Mouse (Mus musculus): ENCODE measurements around the gene Mrfap1.
A peak's percentile ranks its signal among the peaks of the same experiment; 100 is the strongest.

Gene Mrfap1

DNA sequence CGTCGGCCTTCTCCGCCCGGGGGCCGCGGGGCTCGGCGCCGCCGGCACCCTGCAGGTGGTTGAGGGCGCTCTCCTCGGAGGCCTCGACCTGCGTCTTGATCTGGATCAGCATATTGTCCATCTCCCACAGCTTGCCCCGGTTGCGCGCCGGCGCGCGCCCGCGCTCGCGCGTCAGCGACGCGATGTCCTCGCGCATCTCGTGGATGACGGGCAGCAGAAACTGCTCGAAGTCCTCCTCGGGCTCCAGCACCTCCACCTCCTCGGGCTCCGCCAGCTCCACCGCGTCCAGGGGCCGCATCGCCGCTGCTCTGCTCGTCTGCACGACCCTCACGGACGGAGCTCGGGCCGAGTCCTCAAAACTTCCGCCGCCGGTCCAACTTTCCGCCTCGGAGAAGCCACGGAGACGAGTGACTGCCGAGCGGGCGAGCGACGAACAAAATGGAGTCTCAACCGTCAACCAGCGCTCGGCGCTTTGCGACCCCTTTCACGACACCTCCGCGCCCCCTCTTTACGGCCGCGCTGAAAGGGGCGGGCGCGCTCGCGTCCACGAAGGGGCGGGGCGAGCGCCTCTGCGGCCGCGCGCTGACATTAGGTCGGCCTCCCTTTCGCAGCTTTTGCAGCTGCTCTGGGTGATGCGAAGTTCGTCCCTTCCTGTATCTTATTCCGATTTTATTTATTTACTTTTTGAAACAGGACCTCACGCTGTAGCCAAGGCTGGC lies at the start of gene Mrfap1:
TSS of gene Mrfap1 (minus strand) at position 477 of the 719 bp plus-strand sequence.
- peak; percentile 96 for DNase-seq (ENCODE audit: low read depth, low spot score)

- DNase-seq (ENCODE audit: low read depth, low spot score): peak; percentile 81
Measured at GRCm38 (mm10) chr5:36844490-36844889, 47.9 kb upstream of the Mrfap1 start.

- DNase-seq (ENCODE audit: low read depth, low spot score): peak; percentile 46
Measured at GRCm38 (mm10) chr5:36841701-36842100, 45.1 kb upstream of the Mrfap1 start.

- no peak for DNase-seq (ENCODE audit: low read depth, low spot score)
Measured at GRCm38 (mm10) chr5:36840092-36840491, 43.5 kb upstream of the Mrfap1 start.

- no peak for DNase-seq (ENCODE audit: low read depth, low spot score)
Measured at GRCm38 (mm10) chr5:36839602-36840001, 43.0 kb upstream of the Mrfap1 start.

- peak; percentile 63 for DNase-seq (ENCODE audit: low read depth, low spot score)
Measured at GRCm38 (mm10) chr5:36839032-36839431, 42.5 kb upstream of the Mrfap1 start.

- peak; percentile 71 for DNase-seq (ENCODE audit: low read depth, low spot score)
Measured at GRCm38 (mm10) chr5:36835933-36836332, 39.4 kb upstream of the Mrfap1 start.

- peak; percentile 40 for DNase-seq (ENCODE audit: low read depth, low spot score)
Measured at GRCm38 (mm10) chr5:36831272-36831671, 34.7 kb upstream of the Mrfap1 start.

- DNase-seq (ENCODE audit: low read depth, low spot score): peak; percentile 40
Measured at GRCm38 (mm10) chr5:36829913-36830879, 33.6 kb upstream of the Mrfap1 start, which contains the start of gene Man2b2. Man2b2 (minus strand) TSS chr5:36830653.

- no peak for DNase-seq (ENCODE audit: low read depth, low spot score)
Measured at GRCm38 (mm10) chr5:36829098-36829497, 32.5 kb upstream of the Mrfap1 start.

DNA sequence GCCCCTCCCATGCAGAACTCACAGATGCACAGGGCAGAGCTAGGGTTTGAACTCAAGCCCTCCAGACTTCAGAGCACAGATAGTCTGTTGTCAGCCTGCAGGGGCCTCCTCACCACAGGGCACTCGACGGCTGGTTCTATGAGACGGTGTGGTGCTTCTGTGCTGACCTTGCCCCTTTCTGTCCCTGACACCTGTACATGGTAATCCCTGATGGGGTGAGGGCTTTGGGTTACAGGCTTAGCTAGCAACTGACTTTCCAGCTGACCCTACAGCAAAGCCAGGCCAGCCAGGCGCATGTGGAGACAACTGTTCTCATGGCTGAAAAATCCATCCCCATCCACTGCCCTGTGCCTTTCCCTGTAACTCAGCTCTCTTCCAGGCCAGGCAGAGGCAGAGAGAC lies 26.3 kb upstream of the Mrfap1 start:
- no peak for DNase-seq (ENCODE audit: low read depth, low spot score)

DNA sequence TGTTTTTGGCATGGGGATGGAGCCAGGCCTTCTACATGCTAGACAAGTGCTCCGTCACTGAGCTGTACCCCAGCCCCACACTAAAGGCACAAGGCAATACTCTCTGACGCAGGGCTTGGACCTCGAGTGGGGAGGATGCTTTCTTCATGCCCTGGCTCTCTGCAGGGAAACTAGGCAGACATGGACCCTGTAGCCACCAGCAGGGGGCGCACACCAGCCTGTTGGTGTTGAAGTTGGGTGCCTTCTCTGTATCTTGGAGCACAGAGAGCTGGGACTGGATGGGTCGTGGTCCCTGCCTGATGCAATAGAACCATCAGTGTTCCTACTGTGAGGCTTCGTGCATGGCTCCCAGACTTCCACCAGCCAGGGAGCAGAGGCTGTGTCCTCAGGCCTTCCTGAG lies 23.6 kb upstream of the Mrfap1 start:
- DNase-seq (ENCODE audit: low read depth, low spot score): no peak

DNA sequence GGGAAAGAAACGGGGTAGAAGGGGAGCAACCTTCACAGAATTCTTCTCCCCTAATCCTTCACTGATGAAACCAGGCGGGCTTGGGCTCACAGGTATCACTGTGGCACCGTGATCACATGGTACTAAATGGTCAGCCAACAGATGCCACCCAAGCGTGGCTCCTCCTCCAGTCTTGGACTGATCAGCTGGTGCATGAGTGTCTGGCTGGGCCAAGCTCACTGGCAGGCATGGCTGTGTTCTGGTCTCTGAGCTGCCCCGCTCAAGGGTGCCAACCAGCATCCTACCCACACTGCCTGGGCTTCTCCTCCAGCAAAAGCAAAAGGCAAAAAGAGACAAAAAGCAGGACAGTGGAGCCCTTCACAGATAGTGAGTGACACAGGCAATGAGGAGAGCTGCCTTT lies 23.2 kb upstream of the Mrfap1 start:
- no peak for DNase-seq (ENCODE audit: low read depth, low spot score)

GRCm38 (mm10) chr5:36817738-36818137 lies 21.2 kb upstream of the Mrfap1 start:
- DNase-seq (ENCODE audit: low read depth, low spot score): no peak

DNA sequence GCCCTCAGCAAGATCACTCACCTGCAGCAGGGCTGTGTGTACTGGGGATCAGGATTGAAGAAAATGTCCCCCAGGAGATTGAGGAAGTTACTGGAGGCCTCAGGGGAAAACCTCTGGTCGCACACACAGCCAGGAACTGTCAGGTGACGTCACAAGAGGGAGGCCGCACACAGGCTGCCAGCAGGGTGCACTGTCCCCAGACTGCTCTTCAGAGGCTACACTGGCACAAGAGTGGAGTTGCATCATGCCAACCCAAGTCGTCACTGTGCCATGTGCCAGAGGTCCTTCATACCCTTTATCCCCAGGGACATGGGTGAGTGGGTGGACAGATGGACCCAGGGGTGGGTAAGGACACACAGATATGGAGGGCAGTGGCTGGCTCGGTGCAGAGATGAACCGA lies 18.0 kb upstream of the Mrfap1 start:
- DNase-seq (ENCODE audit: low read depth, low spot score): no peak

DNA sequence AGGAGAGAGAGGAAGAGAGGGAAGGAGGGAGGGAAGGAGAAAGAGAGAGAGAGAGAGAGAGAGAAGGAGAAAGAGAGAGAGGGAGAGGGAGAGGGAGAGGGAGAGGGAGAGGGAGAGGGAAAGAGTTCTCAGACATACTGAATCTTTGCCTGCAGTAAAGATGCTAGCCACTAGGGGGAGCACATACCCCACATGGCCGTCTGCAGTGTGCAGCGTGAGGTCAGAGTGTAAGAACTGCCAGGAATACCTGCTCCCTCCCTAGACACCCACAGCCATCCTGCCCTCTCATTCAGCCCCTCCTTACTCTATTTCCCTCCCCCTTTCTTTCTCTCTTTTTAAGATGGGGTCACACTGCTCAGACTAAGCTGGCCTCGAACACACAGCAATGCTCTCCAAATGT lies 14.8 kb upstream of the Mrfap1 start:
- DNase-seq (ENCODE audit: low read depth, low spot score): peak; percentile 26

DNA sequence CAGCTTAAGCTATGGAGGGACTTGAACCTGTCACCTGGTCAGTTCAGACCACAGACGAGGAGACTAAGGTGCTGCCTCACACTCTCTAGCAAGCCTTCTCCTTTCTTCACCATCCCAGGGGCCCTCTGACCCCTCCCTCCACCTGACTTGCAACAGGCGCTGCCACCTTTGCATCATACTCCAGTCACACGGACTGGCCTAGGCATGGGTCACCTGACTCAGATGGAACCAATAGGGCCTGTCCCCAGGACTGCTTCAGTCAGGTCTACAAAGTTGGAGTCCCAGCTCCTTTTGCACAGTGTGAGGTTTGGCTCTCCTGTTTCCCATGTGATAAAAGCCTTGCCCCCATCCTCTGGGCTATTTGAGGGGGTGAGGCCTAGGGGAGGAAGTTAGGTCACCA lies 14.1 kb upstream of the Mrfap1 start:
- DNase-seq (ENCODE audit: low read depth, low spot score): no peak

GRCm38 (mm10) chr5:36809123-36809522 lies 12.6 kb upstream of the Mrfap1 start:
- DNase-seq (ENCODE audit: low read depth, low spot score): no peak

DNA sequence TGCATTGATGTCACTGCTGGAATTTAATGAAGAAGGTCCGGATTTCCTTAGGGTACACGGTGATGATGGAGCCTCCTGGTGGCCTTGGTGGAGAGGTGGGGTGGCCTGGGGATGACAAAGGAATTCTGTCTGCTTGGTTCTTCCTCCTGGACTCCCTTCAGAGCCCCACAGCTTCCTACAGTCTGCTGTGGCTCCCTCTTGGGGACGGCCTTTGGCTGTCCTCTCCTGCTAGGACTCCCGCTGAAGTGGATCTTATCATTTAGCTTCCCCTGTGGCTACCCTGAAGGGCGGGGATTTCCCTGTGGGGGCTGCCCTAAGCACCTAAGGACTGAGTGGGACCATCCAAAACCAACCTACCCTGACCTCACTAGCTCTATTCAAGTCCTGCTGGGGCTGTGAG lies 10.5 kb upstream of the Mrfap1 start:
- no peak for DNase-seq (ENCODE audit: low read depth, low spot score)

DNA sequence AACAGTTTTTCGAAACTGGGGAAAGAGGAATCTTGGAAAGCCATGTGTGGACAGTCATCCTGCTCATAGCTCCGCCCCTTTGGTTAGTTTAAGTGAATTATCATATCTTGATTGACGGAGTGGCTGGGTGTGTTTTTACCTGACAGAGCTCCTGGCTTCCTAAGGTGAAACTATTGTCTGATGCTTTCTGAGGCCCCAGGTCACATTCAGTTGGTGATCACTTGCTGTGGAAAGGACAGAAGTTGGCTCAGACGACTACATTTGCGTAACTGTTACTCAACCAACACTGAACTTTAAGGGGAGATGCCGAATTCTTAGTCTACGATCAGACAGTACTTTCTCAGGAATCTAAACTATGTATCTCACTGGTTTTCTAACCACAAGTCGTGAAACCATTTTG lies 719 bp upstream of the Mrfap1 start:
- no peak for DNase-seq (ENCODE audit: low read depth, low spot score)

- peak; percentile 56 for DNase-seq (ENCODE audit: low read depth, low spot score)
Measured at GRCm38 (mm10) chr5:36795647-36796295, 801 bp downstream of the Mrfap1 start.

- DNase-seq (ENCODE audit: low read depth, low spot score): no peak
Measured at GRCm38 (mm10) chr5:36791861-36792260, 4.7 kb downstream of the Mrfap1 start.
